Mouse (Mus musculus) MEL-GATA-1-ER (cell line): ENCODE measurements at regions not wholly inside any gene's neighbourhood (a gene's known extent, or its start where the extent isn't known, plus 50 kb on each side); places are given as distances from the start of the nearest gene placed in this dataset.

Experiments
- DNase-seq: peaks from one replicate; pipeline ENCODE4 v3.0.0-alpha.2; 2012; ENCODE audit warnings: low read depth; ENCODE audit errors: extremely low read depth

DNA sequence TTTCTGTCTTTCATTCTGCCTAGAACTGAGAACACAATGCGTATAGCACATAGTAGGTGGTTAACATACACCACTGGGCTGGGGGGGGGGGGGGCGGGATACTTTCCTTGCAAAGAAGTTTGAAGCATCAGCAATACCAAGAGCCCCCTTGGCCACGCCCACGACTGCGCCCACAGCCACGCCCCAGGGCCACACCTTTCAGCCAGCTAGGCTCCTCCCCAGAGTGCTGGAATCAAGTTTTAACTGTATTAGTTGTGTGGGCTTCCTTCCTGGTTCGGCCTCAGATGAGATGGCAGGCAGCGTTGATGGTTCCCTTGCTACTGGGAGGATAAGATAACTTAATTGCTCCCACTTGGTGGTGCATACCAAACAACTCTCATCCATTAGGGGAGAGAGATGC, 278.1 kb upstream of the Kcnab2 start:
- DNase-seq = no peak

GRCm38 (mm10) chr4:152744366-152744765, 266.7 kb upstream of the Kcnab2 start:
- DNase-seq = no peak

DNA sequence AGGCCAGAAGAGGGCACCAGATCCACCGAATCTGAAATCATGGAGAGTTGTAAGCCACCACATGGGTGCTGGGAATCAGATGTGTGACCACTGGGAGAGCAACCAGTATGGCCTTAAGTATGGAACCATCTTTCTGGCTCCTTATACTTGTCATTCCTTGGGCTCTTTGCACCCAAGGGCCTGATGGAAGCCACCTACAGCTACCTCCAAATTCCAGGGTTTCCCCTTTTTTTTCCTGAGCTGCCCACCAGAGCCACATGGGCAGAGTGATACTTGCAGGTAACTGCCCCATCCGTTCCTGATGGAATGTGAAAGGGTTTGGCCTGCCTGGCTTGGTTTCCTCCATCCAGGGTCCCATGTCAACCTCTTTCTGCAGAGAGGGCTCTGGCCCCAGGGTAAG, 255.3 kb upstream of the Kcnab2 start:
- DNase-seq = no peak

- DNase-seq = no peak
Observed at GRCm38 (mm10) chr4:152731988-152732387, 254.3 kb upstream of the Kcnab2 start.

GRCm38 (mm10) chr4:152731082-152731720, 253.5 kb upstream of the Kcnab2 start:
- no peak for DNase-seq

DNA sequence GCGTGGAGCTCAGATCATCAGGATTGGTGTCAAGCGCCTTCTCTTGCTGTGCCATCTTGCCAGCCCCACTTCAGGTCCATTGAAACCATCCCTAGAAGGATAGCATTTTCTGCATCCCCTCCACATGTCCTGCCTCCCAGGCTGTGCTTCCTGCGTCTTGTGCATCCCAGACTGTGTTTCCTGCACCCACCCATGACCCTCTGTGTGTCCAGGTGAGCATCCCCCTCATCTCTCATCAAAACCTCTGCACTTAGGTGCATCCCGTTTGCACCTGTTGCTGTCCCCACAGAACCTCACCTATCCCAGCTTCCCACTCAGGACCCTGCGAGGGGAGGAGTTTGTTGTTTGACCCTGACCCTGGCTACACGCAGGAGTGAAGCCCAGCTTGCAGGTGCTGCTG, 251.8 kb upstream of the Kcnab2 start:
- no peak for DNase-seq

- DNase-seq = no peak
Observed at GRCm38 (mm10) chr4:152725881-152726280, 248.2 kb upstream of the Kcnab2 start.

- DNase-seq = no peak
Observed at GRCm38 (mm10) chr4:152725423-152725822, 247.8 kb upstream of the Kcnab2 start.

DNA sequence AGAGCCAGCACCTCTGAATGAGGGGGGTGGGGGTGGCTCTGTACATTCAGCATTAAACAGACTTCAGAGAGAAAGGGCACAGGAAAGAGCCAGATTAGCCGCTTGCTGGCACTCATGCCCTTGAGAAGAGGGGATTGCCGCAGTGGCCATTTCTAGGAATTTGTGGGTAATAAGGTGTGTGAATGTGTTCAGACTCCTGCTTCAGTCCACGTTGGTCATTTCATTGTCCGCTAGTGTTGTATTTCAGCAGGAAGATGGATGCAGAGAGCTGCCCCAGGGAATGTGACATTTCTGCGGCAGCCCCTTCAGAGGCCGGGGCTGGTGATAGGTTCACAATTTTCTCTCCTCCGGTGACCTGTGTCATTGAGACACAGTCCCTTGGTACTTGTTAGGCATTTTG, 247.1 kb upstream of the Kcnab2 start:
- no peak for DNase-seq

- DNase-seq = no peak
Observed at GRCm38 (mm10) chr4:152724026-152724425, 246.4 kb upstream of the Kcnab2 start.

- DNase-seq = peak; percentile 85
Observed at GRCm38 (mm10) chr4:152720528-152720927, 242.9 kb upstream of the Kcnab2 start.

DNA sequence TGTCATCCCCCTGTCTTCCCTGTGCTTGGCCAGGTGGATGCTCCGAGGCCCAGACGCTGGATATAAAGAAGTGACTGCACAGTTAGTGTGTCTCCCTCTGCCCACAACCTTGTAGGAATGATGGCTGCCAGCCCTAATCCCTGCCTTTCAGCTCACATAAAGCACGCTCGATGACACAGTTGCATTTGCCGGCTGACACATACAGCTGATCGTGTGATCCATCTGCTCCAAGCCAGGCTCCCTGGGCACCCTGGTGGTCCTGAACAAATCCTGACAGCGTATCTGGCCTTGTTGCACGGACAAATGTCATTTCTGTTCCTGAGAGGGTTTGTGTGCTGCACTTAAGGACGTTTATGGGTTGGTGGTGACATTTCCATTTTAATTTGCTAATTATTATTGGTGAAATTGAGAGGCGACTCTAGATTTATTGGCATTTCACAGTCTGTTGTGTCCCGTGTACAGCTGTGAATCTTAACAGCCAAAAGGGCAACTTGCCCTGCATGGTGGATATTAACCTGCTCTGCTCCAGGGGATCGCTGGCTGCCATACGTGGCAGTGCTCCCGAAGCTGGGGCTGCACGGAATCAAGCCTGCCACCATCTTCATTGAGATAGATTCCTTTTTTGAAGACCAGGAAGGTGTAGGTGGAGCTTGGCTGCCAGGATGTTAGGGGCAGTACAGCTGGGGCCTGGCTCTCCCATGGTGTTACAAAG, 241.9 kb upstream of the Kcnab2 start:
- DNase-seq = no peak

- peak; percentile 74 for DNase-seq
Observed at GRCm38 (mm10) chr4:152710339-152710738, 232.7 kb upstream of the Kcnab2 start.

DNA sequence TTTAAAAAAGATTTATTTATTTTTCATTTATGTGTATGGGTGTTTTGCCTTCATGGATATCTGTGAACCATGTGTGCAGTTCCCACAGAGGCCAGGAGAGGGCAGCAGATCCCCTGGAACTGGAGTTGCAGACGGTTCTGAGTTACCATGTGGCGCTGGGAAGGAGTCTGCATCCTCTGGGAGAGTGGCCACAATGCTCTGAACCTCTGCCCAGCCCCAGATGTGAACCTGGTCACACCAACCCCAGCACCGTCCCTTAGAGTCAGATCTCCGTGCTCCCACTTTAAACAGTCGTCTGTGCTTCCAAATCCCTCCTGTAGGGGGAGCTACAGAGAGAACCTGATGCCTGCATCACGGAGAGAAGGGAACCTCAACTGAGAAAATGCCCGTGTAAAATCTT, 222.5 kb upstream of the Kcnab2 start:
- no peak for DNase-seq

DNA sequence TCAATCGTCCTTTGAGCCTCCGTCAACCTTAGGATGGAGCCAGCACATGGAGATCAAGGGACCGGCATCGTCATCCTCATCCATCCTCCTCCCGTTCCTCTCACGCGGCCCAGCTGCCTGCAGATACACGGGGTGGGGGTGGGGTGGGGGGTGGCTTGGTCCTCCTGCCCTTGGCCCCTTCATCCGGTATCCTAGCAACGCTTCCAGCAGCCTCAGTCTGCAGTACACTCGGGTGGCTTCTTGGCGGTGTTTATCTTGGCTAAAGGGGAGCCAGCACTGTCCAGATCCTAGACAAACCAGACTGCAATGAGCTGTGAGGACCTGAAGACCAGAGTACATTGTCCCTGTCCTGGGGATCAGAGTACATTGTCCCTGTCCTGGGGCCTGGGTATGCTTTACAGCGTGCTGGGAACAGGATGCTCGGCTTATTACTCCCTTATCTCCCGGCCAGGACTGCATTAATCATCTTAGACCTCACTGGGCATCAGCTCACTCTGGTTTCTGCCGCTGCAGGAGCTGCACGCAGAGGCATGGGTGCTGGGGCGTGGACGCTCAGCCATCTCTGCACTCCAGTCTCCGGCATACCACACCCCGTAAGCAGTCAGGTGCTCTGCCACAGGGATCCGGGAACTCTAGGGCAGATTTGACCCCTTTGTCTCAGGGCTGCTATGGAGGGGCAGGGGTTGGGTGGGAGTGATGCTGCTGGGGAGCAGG, 219.7 kb upstream of the Kcnab2 start:
- DNase-seq = no peak

DNA sequence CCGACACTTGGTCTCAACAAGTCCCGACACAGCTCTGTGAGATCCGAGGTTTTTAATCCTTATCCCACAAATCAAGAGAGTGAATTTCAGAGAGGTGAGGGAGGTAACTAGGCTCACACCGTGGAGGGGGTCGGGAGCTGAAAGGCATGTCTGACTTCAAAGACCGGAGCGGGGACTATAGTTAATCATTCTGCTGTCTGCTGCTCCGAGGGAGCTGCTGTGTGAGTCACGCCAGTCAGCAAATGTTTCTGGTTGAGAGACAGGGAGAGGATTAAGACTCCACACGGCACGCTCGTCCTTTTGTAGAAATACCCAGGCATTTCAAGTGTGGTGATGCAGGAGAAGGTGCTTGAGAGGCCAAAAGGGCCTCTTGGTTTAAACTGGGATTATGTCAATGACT, 214.1 kb upstream of the Kcnab2 start:
- no peak for DNase-seq

- no peak for DNase-seq
Observed at GRCm38 (mm10) chr4:152691302-152691701, 213.6 kb upstream of the Kcnab2 start.

DNA sequence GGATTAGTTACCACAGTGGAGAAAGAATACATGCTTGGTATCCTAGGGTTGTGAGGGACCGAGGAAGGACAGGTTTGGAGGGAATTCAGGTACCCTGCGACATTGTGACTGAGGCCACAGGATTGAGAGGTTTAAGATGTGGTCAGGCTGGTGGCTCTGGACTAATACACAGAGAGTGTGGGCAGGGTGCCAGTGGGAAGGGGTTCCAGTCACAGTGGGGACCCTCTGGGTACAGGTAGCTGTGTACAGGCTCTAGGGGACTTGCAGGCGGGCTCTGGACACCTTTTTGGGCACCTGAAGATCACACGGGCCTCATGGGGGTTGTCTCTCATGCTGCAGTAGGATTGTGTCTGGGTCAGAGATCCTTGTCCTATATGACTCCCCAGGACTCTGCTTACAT, 213.1 kb upstream of the Kcnab2 start:
- no peak for DNase-seq

- no peak for DNase-seq
Observed at GRCm38 (mm10) chr4:152689831-152690230, 212.2 kb upstream of the Kcnab2 start.

DNA sequence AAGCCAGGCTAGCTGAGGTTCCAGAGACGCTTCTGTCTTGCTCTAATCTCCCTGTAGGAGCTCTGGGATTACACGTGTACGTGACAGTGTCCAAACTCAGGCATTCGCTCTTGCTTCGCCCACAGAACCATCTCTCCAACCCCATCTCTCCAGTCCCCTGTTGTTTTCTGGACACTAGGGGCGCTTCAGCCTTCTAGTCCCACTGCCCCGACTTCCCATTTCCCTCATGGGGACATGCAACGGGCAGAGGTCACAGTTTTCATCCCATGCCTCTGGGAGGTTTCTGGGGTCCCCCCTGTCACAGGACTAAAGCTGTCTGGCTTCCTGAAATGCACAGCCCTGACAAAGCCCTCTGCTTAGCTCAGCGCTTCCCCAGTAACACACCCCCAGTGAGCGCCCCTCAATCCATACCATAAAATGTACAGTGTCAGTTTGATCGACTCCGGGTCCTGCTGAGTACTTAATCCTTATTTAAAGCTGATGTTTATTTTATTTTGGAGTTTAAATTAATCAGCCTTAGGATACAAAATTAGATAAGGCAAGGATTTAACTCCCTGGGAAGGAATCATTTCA, 208.9 kb upstream of the Kcnab2 start:
- DNase-seq = no peak

DNA sequence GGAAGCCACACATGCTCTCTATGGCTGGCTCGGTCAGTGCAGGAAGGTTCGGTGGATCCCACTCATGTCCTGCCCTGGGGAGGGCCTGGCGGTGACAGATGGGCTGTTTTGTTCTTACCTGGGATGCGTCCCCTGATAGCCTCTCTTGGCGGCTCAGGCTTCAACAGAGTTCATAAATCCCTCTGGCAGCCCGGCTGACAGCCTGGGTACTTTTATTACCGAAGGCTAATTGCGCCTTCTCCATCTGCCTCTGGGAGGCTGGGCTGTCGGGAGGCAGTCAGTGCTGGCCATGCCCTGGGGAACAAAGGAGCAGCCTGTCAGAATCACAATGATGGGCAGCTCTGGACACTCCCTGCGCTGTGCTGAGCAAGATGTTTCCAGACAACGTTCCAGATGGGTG, 196.5 kb upstream of the Kcnab2 start:
- no peak for DNase-seq

- no peak for DNase-seq
Observed at GRCm38 (mm10) chr4:152663482-152663881, 185.8 kb upstream of the Kcnab2 start.
